Mouse (Mus musculus) kidney, embryonic 15.5 days (tissue): ENCODE data around the gene Zfp169. TPM values are rescaled to one million over a fixed set of nuclear protein-coding genes. Genes with fewer than 3 reads are reported as not detected.

Experiments used
- ATAC-seq: fragments of 200-750 bp; cut with Nextera tagmentation; replicated peaks from 2 replicates; pipeline ENCODE4 v1.8.0; 2017; ENCODE audit warnings: moderate TSS enrichment; ENCODE audit not compliant: low FRiP score
- H3K27ac ChIP-seq: fragments of 300-500 bp; sonication (generic); 2 replicates; pipeline ENCODE4 v1.5.1; 2015; ENCODE audit warnings: mild to moderate bottlenecking, inconsistent platforms
- H3K27me3 ChIP-seq: fragments of 300-500 bp; sonication (generic); 2 replicates; pipeline ENCODE4 v1.6.1; 2015; ENCODE audit warnings: inconsistent platforms
- H3K36me3 ChIP-seq: fragments of 300-500 bp; sonication (generic); 2 replicates; pipeline ENCODE4 v1.6.1; 2015; ENCODE audit warnings: inconsistent platforms
- H3K4me1 ChIP-seq: fragments of 300-500 bp; sonication (generic); 2 replicates; pipeline ENCODE4 v1.6.1; 2015; ENCODE audit warnings: inconsistent platforms
- H3K4me2 ChIP-seq: fragments of 300-500 bp; sonication (generic); 2 replicates; pipeline ENCODE4 v1.6.1; 2015; ENCODE audit warnings: moderate library complexity, mild to moderate bottlenecking, inconsistent platforms
- H3K4me3 ChIP-seq: fragments of 300-500 bp; sonication (generic); replicated peaks from 2 replicates; pipeline ENCODE4 v1.5.1; 2015; ENCODE audit warnings: mild to moderate bottlenecking, inconsistent platforms
- H3K9ac ChIP-seq: fragments of 300-500 bp; sonication (generic); 2 replicates; pipeline ENCODE4 v1.6.1; 2015; ENCODE audit warnings: mild to moderate bottlenecking, inconsistent platforms
- H3K9me3 ChIP-seq: fragments of 300-500 bp; sonication (generic); replicated peaks from 2 replicates; pipeline ENCODE4 v1.6.1; 2016; ENCODE audit warnings: inconsistent platforms
- WGBS: fragments of 180-500 bp; shearing (Covaris S2); methylation state at CpG from one replicate; pipeline ENCODE4 v1.1.7; 2015; ENCODE audit warnings: mixed read lengths; 5-methylcytosine and 5-hydroxymethylcytosine counted together
- polyA plus RNA-seq: library from polyadenylated mRNA; unstranded; fragments of >200 nt; fragmentation: Nextera tagmentation; extraction: Ambion mirVana; gene quantifications from 2 replicates; pipeline ENCODE4 v1.2.1, GENCODE M21; 2015

Zfp169 gene
- polyA plus RNA-seq, result 3.5 and 3.9 TPM in 2 replicates

- WGBS, result 1% methylated on average over 34 of the region's 34 CpGs
- no peaks in the 10 kb centered on the region for H3K27me3 ChIP-seq
- peak within 1 kb of the TSS; percentile 71 for H3K9ac ChIP-seq
- ATAC-seq, result peak; percentile 99
- H3K4me1 ChIP-seq, result peaks cover 7% of the 10 kb centered on the region
- H3K4me2 ChIP-seq, result peak within 1 kb of the TSS; percentile 81
- H3K27ac ChIP-seq, result no peak within 1 kb of the TSS
- H3K4me3 ChIP-seq, result peak within 1 kb of the TSS; percentile 80
- H3K36me3 ChIP-seq, result no peaks in the 10 kb centered on the region
- H3K9me3 ChIP-seq, result no peaks in the 10 kb centered on the region
These were observed at the start of gene Zfp169, which contains the start of gene A830005F24Rik for GRCm38 (mm10) chr13:48513003-48513929. Zfp169 (minus strand) TSS chr13:48513451. A830005F24Rik (plus strand) TSS chr13:48513570.

- Histone ChIP-seq H3K4me2 (no peak overlapping the region), H3K27me3 (no peaks in the 10 kb centered on the region), H3K9me3 (no peaks in the 10 kb centered on the region), H3K36me3 (no peaks in the 10 kb centered on the region), H3K4me1 (peaks cover 16% of the 10 kb centered on the region), H3K27ac (no peak overlapping the region), H3K9ac (no peak overlapping the region), H3K4me3 (no peak overlapping the region)
- WGBS, result 89% methylated on average over 5 of the region's 5 CpGs
- no peak for ATAC-seq
These were observed 49.1 kb upstream of the Zfp169 start for GRCm38 (mm10) chr13:48562336-48562735.

- Histone ChIP-seq H3K27ac (no peak overlapping the region), H3K4me3 (no peak overlapping the region), H3K36me3 (no peaks in the 10 kb centered on the region), H3K9me3 (no peaks in the 10 kb centered on the region), H3K4me2 (no peak overlapping the region), H3K4me1 (peaks cover 12% of the 10 kb centered on the region), H3K9ac (no peak overlapping the region), H3K27me3 (no peaks in the 10 kb centered on the region)
- 88% methylated on average over 2 of the region's 2 CpGs for WGBS
- no peak for ATAC-seq
These were observed 48.2 kb upstream of the Zfp169 start for GRCm38 (mm10) chr13:48561481-48561880.

DNA sequence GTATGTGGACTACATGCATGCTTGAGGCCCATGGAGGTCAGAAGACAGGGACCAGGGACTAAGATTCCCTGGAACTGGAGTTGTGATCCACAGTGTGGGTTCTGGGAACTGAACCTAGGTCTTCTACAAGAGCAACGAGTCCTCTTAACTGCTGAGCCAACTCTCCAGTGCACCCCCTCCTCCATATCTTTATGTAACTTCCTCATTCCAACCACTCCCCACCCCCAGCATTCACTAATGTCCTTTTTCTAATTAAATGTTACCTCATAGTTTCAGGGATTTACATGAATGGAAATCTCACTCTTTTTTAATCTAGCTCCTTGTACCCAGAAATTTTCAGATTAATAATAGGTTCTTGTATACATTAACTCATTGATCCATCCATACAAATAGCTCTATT lies 42.7 kb upstream of the Zfp169 start:
- ATAC-seq, result no peak
- no peaks in the 10 kb centered on the region for H3K9me3 ChIP-seq
- 66% methylated on average over 1 of the region's 1 CpGs for WGBS

DNA sequence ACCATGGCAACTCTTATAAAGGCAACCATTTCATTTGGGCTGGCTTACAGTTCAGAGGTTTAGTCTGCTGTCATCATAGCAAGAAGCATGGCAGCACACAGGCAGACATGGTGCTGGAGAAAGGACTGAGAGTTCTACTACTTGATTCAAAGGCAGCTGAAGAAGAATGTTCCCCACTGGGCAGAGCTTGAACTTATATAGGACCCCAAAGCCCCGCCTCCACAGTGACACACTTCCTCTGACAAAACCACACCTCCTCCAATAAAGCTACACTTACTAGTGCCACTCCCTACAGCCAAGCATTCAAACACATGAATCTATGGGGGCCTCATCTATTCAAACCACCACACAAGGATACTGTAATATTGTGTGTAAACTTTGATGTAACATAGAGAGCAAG lies 41.3 kb upstream of the Zfp169 start:
- no peak for ATAC-seq
- peaks cover 24% of the 10 kb centered on the region for H3K4me1 ChIP-seq
- H3K9ac ChIP-seq, result no peak overlapping the region
- H3K4me2 ChIP-seq, result no peak overlapping the region
- H3K27ac ChIP-seq, result no peak overlapping the region
- no peak overlapping the region for H3K4me3 ChIP-seq
- no peaks in the 10 kb centered on the region for H3K9me3 ChIP-seq
- WGBS, result 83% methylated on average over 1 of the region's 1 CpGs
- H3K27me3 ChIP-seq, result no peaks in the 10 kb centered on the region
- no peaks in the 10 kb centered on the region for H3K36me3 ChIP-seq

More for the DNA sequence above, 42.7 kb upstream of the Zfp169 start:
- Histone ChIP-seq H3K4me1 (peaks cover 24% of the 10 kb centered on the region), H3K27ac (no peak overlapping the region), H3K36me3 (no peaks in the 10 kb centered on the region), H3K4me3 (no peak overlapping the region), H3K4me2 (no peak overlapping the region), H3K9ac (no peak overlapping the region), H3K27me3 (no peaks in the 10 kb centered on the region)

GRCm38 (mm10) chr13:48553511-48553910 lies 40.3 kb upstream of the Zfp169 start:
- Histone ChIP-seq H3K4me3 (no peak overlapping the region), H3K4me1 (peaks cover 24% of the 10 kb centered on the region), H3K36me3 (no peaks in the 10 kb centered on the region), H3K27me3 (no peaks in the 10 kb centered on the region), H3K4me2 (no peak overlapping the region), H3K27ac (peak overlapping the region; percentile 93), H3K9me3 (no peaks in the 10 kb centered on the region), H3K9ac (no peak overlapping the region)
- WGBS, result 73% methylated on average over 5 of the region's 5 CpGs
- ATAC-seq, result no peak

DNA sequence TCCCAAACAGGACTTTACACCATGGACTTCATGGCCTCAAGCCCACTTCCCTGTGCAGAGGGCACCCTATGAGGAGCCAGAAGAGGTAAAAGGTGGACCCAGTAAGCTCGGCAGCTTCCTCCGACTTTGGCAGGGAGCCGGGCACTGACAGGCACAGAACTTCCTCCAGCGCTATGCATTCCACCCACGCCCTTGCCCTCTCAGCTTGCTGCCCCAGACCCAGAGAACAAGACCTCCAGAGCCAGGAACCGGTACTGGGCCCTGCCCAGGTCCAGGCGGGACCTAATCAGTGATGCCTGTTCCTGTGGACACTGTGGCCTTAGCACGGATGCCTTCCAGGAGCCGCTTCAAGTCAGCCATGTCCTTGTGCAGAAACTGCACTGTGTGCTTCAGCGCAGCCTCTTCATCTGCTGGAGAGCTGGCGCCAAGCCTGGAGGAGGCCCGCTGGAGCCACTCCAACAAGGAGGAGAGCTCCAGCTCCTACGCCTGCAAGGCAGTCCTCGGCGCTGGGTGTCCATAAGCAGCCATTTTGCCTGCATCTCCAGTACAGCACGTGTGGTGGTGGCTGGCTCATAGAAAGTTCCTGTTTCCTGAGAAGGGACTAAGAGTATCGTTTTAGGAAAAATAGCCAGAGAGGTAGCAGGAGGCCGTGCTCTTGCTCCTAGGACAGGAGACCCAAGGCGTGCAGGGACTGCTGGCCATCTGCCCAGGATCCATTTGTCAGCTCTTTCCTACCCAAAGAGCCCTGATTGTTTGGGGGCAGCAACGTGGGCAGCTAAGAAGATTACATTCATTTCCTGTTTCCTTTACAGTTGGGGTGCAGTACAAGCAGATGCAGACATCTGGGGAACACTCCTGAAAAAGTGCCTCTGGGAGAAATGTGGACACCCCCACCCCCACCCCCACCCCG lies 39.2 kb upstream of the Zfp169 start:
- Histone ChIP-seq H3K27ac (peak overlapping the region; percentile 93), H3K4me2 (peak overlapping the region; percentile 26), H3K9ac (no peak overlapping the region), H3K4me1 (peaks cover 24% of the 10 kb centered on the region), H3K27me3 (no peaks in the 10 kb centered on the region), H3K36me3 (no peaks in the 10 kb centered on the region), H3K9me3 (no peaks in the 10 kb centered on the region), H3K4me3 (peak overlapping the region; percentile 11; the same call in 1 of the 2 replicates)
- WGBS, result 56% methylated on average over 21 of the region's 21 CpGs
- peak; percentile 80 for ATAC-seq

DNA sequence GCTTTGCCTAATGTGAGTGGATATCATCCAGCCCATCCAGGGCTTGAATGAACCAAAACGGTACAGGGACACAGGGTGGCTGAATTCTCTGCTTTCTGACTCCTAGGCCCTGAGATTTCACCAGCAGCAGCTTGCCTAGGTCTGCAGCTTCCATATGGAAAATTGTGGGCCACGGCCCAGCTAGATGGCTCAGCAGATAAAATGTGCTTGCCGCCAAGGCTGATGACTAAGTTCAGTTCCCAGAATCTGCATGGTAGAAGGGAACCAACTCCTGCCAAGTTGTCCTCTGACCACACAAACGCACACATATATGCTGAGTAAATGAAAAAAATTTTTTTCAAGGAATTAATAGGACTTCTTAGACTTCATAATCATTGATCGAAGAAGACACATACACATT lies 35.0 kb upstream of the Zfp169 start:
- H3K27ac ChIP-seq, result no peak overlapping the region
- H3K4me3 ChIP-seq, result no peak overlapping the region
- peaks cover 35% of the 10 kb centered on the region for H3K4me1 ChIP-seq
- no peak for ATAC-seq
- H3K4me2 ChIP-seq, result no peak overlapping the region
- WGBS, result 87% methylated on average over 5 of the region's 5 CpGs
- H3K9me3 ChIP-seq, result no peaks in the 10 kb centered on the region
- H3K27me3 ChIP-seq, result no peaks in the 10 kb centered on the region
- no peak overlapping the region for H3K9ac ChIP-seq
- H3K36me3 ChIP-seq, result no peaks in the 10 kb centered on the region

DNA sequence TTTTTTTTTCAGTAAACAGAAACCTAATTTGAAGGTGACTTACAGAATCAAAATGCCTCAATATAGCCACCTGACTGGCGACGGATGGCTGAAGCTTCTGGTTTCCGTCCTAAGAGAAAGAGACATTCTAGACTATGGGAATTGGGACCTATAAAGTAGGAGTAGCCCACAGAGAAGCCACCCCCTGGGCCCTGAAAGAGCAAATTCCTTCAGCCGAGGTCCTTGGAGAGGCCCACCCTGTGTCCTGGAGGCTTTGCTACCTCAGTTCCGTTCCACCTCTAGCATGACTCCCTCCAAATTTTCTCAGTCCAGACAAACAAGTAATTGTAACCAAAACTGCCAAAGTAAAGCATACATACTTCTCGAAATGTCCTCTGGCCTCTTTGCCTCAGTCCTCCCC lies 34.4 kb upstream of the Zfp169 start:
- no peak overlapping the region for H3K4me3 ChIP-seq
- no peaks in the 10 kb centered on the region for H3K27me3 ChIP-seq
- no peaks in the 10 kb centered on the region for H3K9me3 ChIP-seq
- H3K4me2 ChIP-seq, result no peak overlapping the region
- H3K36me3 ChIP-seq, result no peaks in the 10 kb centered on the region
- no peak for ATAC-seq
- H3K9ac ChIP-seq, result no peak overlapping the region
- no peak overlapping the region for H3K27ac ChIP-seq
- peaks cover 31% of the 10 kb centered on the region for H3K4me1 ChIP-seq
- 93% methylated on average over 6 of the region's 6 CpGs for WGBS

DNA sequence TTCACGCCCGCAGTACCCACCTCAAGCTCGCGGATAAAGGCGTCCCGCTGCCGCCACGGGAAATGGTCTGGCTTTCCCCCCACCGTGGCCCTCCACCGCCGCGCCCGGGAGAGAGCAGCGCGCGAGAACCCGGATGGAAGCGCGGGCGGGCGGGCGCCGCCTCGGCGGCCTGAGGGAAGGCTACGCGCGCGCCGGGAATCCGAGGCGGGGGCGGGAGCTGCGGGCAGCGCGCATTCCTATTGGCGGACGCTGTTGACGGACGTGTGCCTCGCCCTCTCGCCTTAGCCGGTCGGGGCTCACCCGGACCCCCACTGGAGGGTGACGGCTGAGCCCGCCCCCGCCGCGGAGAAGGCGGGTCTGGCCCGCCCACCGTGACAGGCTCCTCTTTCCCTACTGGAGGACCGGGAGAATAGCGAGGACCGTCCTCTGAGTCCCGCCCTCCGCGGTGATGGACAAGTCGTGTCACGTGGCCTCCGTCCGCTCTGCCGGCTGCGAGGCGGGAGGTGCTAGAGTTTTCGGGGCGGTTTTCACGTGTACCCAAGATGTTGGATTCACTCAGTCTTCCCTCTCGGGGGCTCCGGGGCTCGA lies 33.2 kb upstream of the Zfp169 start:
- Histone ChIP-seq H3K36me3 (no peaks in the 10 kb centered on the region), H3K4me2 (peak overlapping the region; percentile 63), H3K4me1 (peaks cover 26% of the 10 kb centered on the region), H3K27ac (peak overlapping the region; percentile 100), H3K9me3 (no peaks in the 10 kb centered on the region), H3K27me3 (no peaks in the 10 kb centered on the region), H3K9ac (peak overlapping the region; percentile 99), H3K4me3 (peak overlapping the region; percentile 95)
- 0% methylated on average over 60 of the region's 72 CpGs for WGBS
- peak; percentile 98 for ATAC-seq

- H3K4me1 ChIP-seq, result peaks cover 30% of the 10 kb centered on the region
- H3K27me3 ChIP-seq, result no peaks in the 10 kb centered on the region
- no peaks in the 10 kb centered on the region for H3K9me3 ChIP-seq
- peak overlapping the region; percentile 95 for H3K4me3 ChIP-seq
- peak overlapping the region; percentile 99 for H3K9ac ChIP-seq
- WGBS, result under 1% methylated on average over 51 of the region's 72 CpGs
- ATAC-seq, result peak; percentile 92
- peak overlapping the region; percentile 66 for H3K4me2 ChIP-seq
- H3K36me3 ChIP-seq, result 0 out of 2 replicates have a peak, but pooled peaks cover 3% of the 10 kb centered on the region
- H3K27ac ChIP-seq, result peak overlapping the region; percentile 100
These were observed 32.4 kb upstream of the Zfp169 start for GRCm38 (mm10) chr13:48545476-48546281.
